In genomic region chr17:47467659-47468058, GRCm38 (mm10) we compare ENCODE assay signal across 16 mouse cellular contexts. TPM values are rescaled to one million over a fixed set of nuclear protein-coding genes. Genes with fewer than 3 reads are reported as not detected.
DNase-seq lines count a peak whose midpoint lies in the region; ATAC-seq and TF ChIP-seq lines count a peak whose summit lies in the region.
"Had no signal": no experiment of that assay in that cellular context is flagged by ENCODE, and none has a peak within 500 bp of the region (broad histone marks: within the 10 kb centered on the region; RNA-seq: fewer than 3 reads in every experiment).

No protein-coding gene starts in this region.

- no peak for ATAC-seq in heart, embryonic 12.5 days (ENCODE audit: insufficient number of reproducible peaks, low FRiP score)
- no peak for ATAC-seq in limb, embryonic 13.5 days (ENCODE audit: low FRiP score, low read depth)

- WGBS in heart, embryonic 12.5 days, result 69% methylated on average over 11 of the region's 11 CpGs
- WGBS in limb, embryonic 13.5 days, result 61% methylated on average over 11 of the region's 11 CpGs
- 62% methylated on average over 11 of the region's 11 CpGs for WGBS in limb, embryonic 10.5 days

- H3K4me2 ChIP-seq in heart, embryonic 12.5 days, result peak overlapping the region; percentile 65
- peak overlapping the region; percentile 53; the same call in 1 of the 2 replicates for H3K4me2 ChIP-seq in limb, embryonic 13.5 days (replicated peaks)

- peak overlapping the region; percentile 44; the same call in 1 of the 2 replicates for H3K9ac ChIP-seq in heart, embryonic 12.5 days
- H3K9ac ChIP-seq in limb, embryonic 13.5 days, result no peak overlapping the region
- peak overlapping the region; percentile 55; the same call in 1 of the 2 replicates for H3K9ac ChIP-seq in ES-Bruce4 (ENCODE audit: low read depth, poor library complexity, severe bottlenecking)

- H3K27ac ChIP-seq in heart, embryonic 12.5 days (ENCODE audit: poor library complexity, severe bottlenecking), result no peak overlapping the region
- no peak overlapping the region for H3K27ac ChIP-seq in limb, embryonic 13.5 days
- no peak overlapping the region for H3K27ac ChIP-seq in limb, embryonic 10.5 days
- no peak overlapping the region for H3K27ac ChIP-seq in ES-Bruce4 (ENCODE audit: insufficient read depth, low read length)
- H3K27ac ChIP-seq: neural tube, embryonic 13.5 days had no signal

- no peaks in the 10 kb centered on the region for H3K9me3 ChIP-seq in heart, embryonic 12.5 days (replicated peaks)
- H3K9me3 ChIP-seq in limb, embryonic 13.5 days, result no peaks in the 10 kb centered on the region
- H3K9me3 ChIP-seq in limb, embryonic 10.5 days (replicated peaks), result no peaks in the 10 kb centered on the region
- no peaks in the 10 kb centered on the region for H3K9me3 ChIP-seq in E14TG2a.4 (ENCODE audit: low read length)
- no peaks in the 10 kb centered on the region for H3K9me3 ChIP-seq in ES-Bruce4 (replicated peaks; ENCODE audit: control insufficient read depth, insufficient read depth, low read length, poor library complexity, severe bottlenecking)
- H3K9me3 ChIP-seq: neural tube, embryonic 13.5 days had no signal

- no peaks in the 10 kb centered on the region for H3K36me3 ChIP-seq in heart, embryonic 12.5 days
- H3K36me3 ChIP-seq in limb, embryonic 13.5 days, result no peaks in the 10 kb centered on the region
- H3K36me3 ChIP-seq in limb, embryonic 10.5 days, result peaks cover 3% of the 10 kb centered on the region; the same call in 1 of the 2 replicates
- H3K36me3 ChIP-seq in E14TG2a.4 (ENCODE audit: insufficient read depth, low read length) (peaks cover 4% of the 10 kb centered on the region; the same call in 1 of the 2 replicates), ES-Bruce4 (ENCODE audit: control insufficient read depth, insufficient read depth, low read length, poor library complexity, severe bottlenecking) (no peaks in the 10 kb centered on the region)
- H3K36me3 ChIP-seq: neural tube, embryonic 13.5 days had no signal

- peaks cover 55% of the 10 kb centered on the region for H3K27me3 ChIP-seq in heart, embryonic 12.5 days (replicated peaks)
- H3K27me3 ChIP-seq in limb, embryonic 13.5 days, result peaks cover 75% of the 10 kb centered on the region
- H3K27me3 ChIP-seq in limb, embryonic 10.5 days (ENCODE audit: low read depth, poor library complexity, severe bottlenecking), result peaks cover 93% of the 10 kb centered on the region
- peaks cover 60% of the 10 kb centered on the region for H3K27me3 ChIP-seq in E14TG2a.4 (ENCODE audit: insufficient read depth, low read length)
- H3K27me3 ChIP-seq in ES-Bruce4 (ENCODE audit: control insufficient read depth, insufficient read depth, low read length, poor library complexity, severe bottlenecking), result no peaks in the 10 kb centered on the region

- no peak for DNase-seq in heart, adult 8-10 months (ENCODE audit: low spot score)
- DNase-seq in limb, embryonic 10.5 days (ENCODE audit: low spot score), result no peak
- no peak for DNase-seq in frontal cortex, adult 2 months (ENCODE audit: extremely low spot score in 1 of 2, low spot score in 1 of 2)
- DNase-seq: cerebellum, postnatal 25 days; gastrocnemius, postnatal 14 days; spleen, adult 18-20 months had no signal

- peak overlapping the region; percentile 42; the same call in 1 of the 2 replicates for H3K4me3 ChIP-seq in heart, embryonic 12.5 days
- no peak overlapping the region for H3K4me3 ChIP-seq in limb, embryonic 13.5 days
- no peak overlapping the region for H3K4me3 ChIP-seq in limb, embryonic 10.5 days
- peak overlapping the region; percentile 72 for H3K4me3 ChIP-seq in E14TG2a.4 (replicated peaks; ENCODE audit: low read length)
- H3K4me3 ChIP-seq in ES-Bruce4 (ENCODE audit: low read depth, low read length), result no peak overlapping the region; the same call in 1 of the 2 replicates
- H3K4me3 ChIP-seq: erythroblast, embryonic 14.5 days had no signal

- no peak for TF ChIP-seq POLR2A in ES-Bruce4 (IDR thresholded peaks at IDR 0.05; ENCODE audit: insufficient read depth, low read length)

- TF ChIP-seq EP300 in ES-Bruce4 (IDR thresholded peaks at IDR 0.05; ENCODE audit: insufficient read depth, low read depth, low read length), result no peak

- no peak for TF ChIP-seq CTCF in E14TG2a.4 (conservative IDR thresholded peaks at IDR 0.05; ENCODE audit: low read length)
- no peak for TF ChIP-seq CTCF in ES-Bruce4 (IDR thresholded peaks at IDR 0.05; ENCODE audit: low read depth, low read length)

- peaks cover 46% of the 10 kb centered on the region for H3K4me1 ChIP-seq in heart, embryonic 12.5 days (replicated peaks)
- H3K4me1 ChIP-seq in limb, embryonic 13.5 days, result peaks cover 26% of the 10 kb centered on the region
- H3K4me1 ChIP-seq in limb, embryonic 10.5 days, result peaks cover 43% of the 10 kb centered on the region
- H3K4me1 ChIP-seq in E14TG2a.4 (replicated peaks; ENCODE audit: low read depth, low read length), result peaks cover 92% of the 10 kb centered on the region
- H3K4me1 ChIP-seq in ES-Bruce4 (ENCODE audit: control insufficient read depth, insufficient read depth, low read length), result peaks cover under 1% of the 10 kb centered on the region

RNA-seq across cellular contexts. Expression of gene 1700001C19Rik, which starts 30.5 kb away (rescaled TPM):
- polyA plus RNA-seq in heart, embryonic 12.5 days (2016; fragmentation: Nextera tagmentation; extraction: Ambion mirVana), result 1.0 and 1.2 TPM in 2 replicates
- total RNA-seq in heart, adult 8-10 months (2022), result not detected
- 0.24 TPM in 1 of 2 replicates, not detected in the other for polyA plus RNA-seq in limb, embryonic 13.5 days (2015; fragmentation: Nextera tagmentation; extraction: Ambion mirVana)
- 0.24 and 0.31 TPM in 2 replicates for polyA plus RNA-seq in limb, embryonic 10.5 days (2016; fragmentation: Nextera tagmentation; extraction: Ambion mirVana)
- 0.75 and 1.3 TPM in 2 replicates for polyA plus RNA-seq in ES-Bruce4 (2011; ENCODE audit: insufficient read depth, insufficient read length, low read depth, missing spikeins)
- polyA plus RNA-seq in frontal cortex, adult 2 months (2012; rRNA removed), result 0.13 and 0.28 TPM in 2 replicates
- total RNA-seq: adrenal gland, adult 18-20 months; gastrocnemius, postnatal 14 days; layer of hippocampus, postnatal 14 days; left cerebral cortex, postnatal 14 days had no signal
- polyA plus RNA-seq: erythroblast, embryonic 14.5 days; lung, embryonic 16.5 days had no signal

RNA-seq across cellular contexts. Expression of gene AI661453, which starts 31.2 kb away (rescaled TPM):
- 0.85 and 1.1 TPM in 2 replicates for polyA plus RNA-seq in heart, embryonic 12.5 days (2016; fragmentation: Nextera tagmentation; extraction: Ambion mirVana)
- 1 to 10 TPM in 3 of 4 experiments, under 1 TPM in 1; 0.50 to 2.1 (median 1.2) TPM for total RNA-seq in heart, adult 8-10 months (2022)
- 0.66 and 0.99 TPM in 2 replicates for polyA plus RNA-seq in limb, embryonic 13.5 days (2015; fragmentation: Nextera tagmentation; extraction: Ambion mirVana)
- polyA plus RNA-seq in limb, embryonic 10.5 days (2016; fragmentation: Nextera tagmentation; extraction: Ambion mirVana), result 0.23 and 0.33 TPM in 2 replicates
- polyA plus RNA-seq in ES-Bruce4 (2011; ENCODE audit: insufficient read depth, insufficient read length, low read depth, missing spikeins), result 37.6 and 39.2 TPM in 2 replicates
- polyA plus RNA-seq in frontal cortex, adult 2 months (2012; rRNA removed), result 0.23 and 0.24 TPM in 2 replicates
- polyA plus RNA-seq: erythroblast, embryonic 14.5 days had no signal

RNA-seq across cellular contexts. Expression of gene Taf8, which starts 34.4 kb away (rescaled TPM):
- polyA plus RNA-seq in heart, embryonic 12.5 days (2016; fragmentation: Nextera tagmentation; extraction: Ambion mirVana), result 21.1 and 22.1 TPM in 2 replicates
- 10 to 100 TPM in 2 of 4 experiments, 1 to 10 TPM in 2; 9.1 to 12.5 (median 10.4) TPM for total RNA-seq in heart, adult 8-10 months (2022)
- 34.6 and 34.9 TPM in 2 replicates for polyA plus RNA-seq in limb, embryonic 13.5 days (2015; fragmentation: Nextera tagmentation; extraction: Ambion mirVana)
- 32.1 and 36.8 TPM in 2 replicates for polyA plus RNA-seq in limb, embryonic 10.5 days (2016; fragmentation: Nextera tagmentation; extraction: Ambion mirVana)
- polyA plus RNA-seq in ES-Bruce4 (2011; ENCODE audit: insufficient read depth, insufficient read length, low read depth, missing spikeins), result 45.5 and 46.6 TPM in 2 replicates
- 30.5 and 32.6 TPM in 2 replicates for polyA plus RNA-seq in frontal cortex, adult 2 months (2012; rRNA removed)

RNA-seq across cellular contexts. Expression of gene Ccnd3, which starts 37.2 kb away (rescaled TPM):
- polyA plus RNA-seq in heart, embryonic 12.5 days (2016; fragmentation: Nextera tagmentation; extraction: Ambion mirVana), result 533 and 538 TPM in 2 replicates
- 10 to 100 TPM; 74.4 to 82.2 (median 75.2) TPM for total RNA-seq in heart, adult 8-10 months (2022)
- 392 and 402 TPM in 2 replicates for polyA plus RNA-seq in limb, embryonic 13.5 days (2015; fragmentation: Nextera tagmentation; extraction: Ambion mirVana)
- 405 and 413 TPM in 2 replicates for polyA plus RNA-seq in limb, embryonic 10.5 days (2016; fragmentation: Nextera tagmentation; extraction: Ambion mirVana)
- polyA plus RNA-seq in ES-Bruce4 (2011; ENCODE audit: insufficient read depth, insufficient read length, low read depth, missing spikeins), result 181 and 185 TPM in 2 replicates
- 34.4 and 36.0 TPM in 2 replicates for polyA plus RNA-seq in frontal cortex, adult 2 months (2012; rRNA removed)

Comparison
In these comparisons a context has a peak if more than half of its experiments do, and no peak if none do; other contexts are left out.
1. H3K4me3 ChIP-seq: peak in heart, embryonic 12.5 days (single experiment) and E14TG2a.4 (single experiment); none in limb, embryonic 13.5 days (single experiment), limb, embryonic 10.5 days (single experiment) and ES-Bruce4 (single experiment).
2. RNA of gene AI661453, which starts 31.2 kb away (polyA plus RNA-seq): 37.6 to 39.2 TPM in ES-Bruce4; 0.85 to 1.1 TPM in heart, embryonic 12.5 days, 0.66 to 0.99 TPM in limb, embryonic 13.5 days, 0.23 to 0.24 TPM in frontal cortex, adult 2 months and 0.23 to 0.33 TPM in limb, embryonic 10.5 days; every median in the first group is over 10 times any median in the second.